In the genomic region with DNA sequence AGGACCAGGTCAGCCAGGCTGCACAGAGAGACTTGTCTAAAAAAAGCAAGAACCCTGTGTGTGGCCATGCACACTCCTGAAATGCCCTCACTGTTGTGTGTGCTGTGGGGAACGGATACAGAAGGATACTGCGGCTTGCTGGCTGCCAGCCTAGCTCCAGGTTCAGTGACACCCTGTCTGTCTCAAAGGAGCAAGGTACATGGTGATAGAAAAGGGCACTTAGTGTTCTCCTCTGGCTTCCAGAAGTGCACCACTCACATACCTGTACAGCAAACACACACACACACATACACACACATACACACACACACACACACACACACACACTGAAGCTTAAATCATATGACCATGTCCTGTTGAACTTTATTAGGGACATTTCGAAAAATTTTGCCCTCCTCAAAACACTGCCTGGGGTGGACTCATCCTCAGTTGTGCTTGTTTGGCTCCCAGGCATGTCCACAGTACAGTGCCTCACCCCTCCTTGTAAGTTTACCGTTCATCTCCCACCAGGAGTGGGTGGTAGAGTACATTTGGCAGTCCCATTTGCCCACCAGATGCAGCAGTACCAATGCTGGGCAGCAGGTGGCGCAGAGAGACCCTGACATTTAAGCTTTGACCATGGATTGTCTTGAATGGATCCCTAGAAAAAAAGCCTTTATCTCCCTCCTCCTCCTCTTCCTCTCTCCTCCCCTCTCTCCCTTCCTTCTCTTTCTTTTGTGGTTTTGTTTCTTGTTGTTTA, we compare ENCODE assay signal across 9 mouse cellular contexts. TPM values are rescaled to one million over a fixed set of nuclear protein-coding genes. Genes with fewer than 3 reads are reported as not detected.
DNase-seq lines count a peak whose midpoint lies in the region; ATAC-seq and TF ChIP-seq lines count a peak whose summit lies in the region.
"Had no signal": no experiment of that assay in that cellular context is flagged by ENCODE, and none has a peak within 500 bp of the region (broad histone marks: within the 10 kb centered on the region; RNA-seq: fewer than 3 reads in every experiment).

No protein-coding gene starts in this region.

- no peaks in the 10 kb centered on the region for H3K4me1 ChIP-seq in lung, adult 2 months (ENCODE audit: control insufficient read depth, insufficient read depth, low read length)

- ATAC-seq in activated CD4-positive, CD25-positive, alpha-beta regulatory T cell, adult 4 months, result peak; percentile 53
- ATAC-seq in granulocyte monocyte progenitor cell, adult 5-6 weeks (replicated peaks; ENCODE audit: poor library complexity, severe bottlenecking), result peak; percentile 86

- 32% methylated on average over 5 of the region's 5 CpGs for WGBS in lung, adult 2 months

- peak; percentile 82 for DNase-seq in CD4-positive helper T cell, adult 2 months (ENCODE audit: low read depth, low spot score)
- peak; percentile 90 for DNase-seq in embryo, embryonic 10 days (ENCODE audit: low spot score)
- DNase-seq in kidney, postnatal 14 days, result peak; percentile 87
- DNase-seq in lung, adult 2 months, result peak; percentile 86
- peak; percentile 90 for DNase-seq in retina, embryonic 14.5 days (ENCODE audit: low spot score)
- peak; percentile 85 to 90 for DNase-seq in thymus, postnatal 36 days

- H3K4me3 ChIP-seq in lung, adult 2 months (replicated peaks; ENCODE audit: extremely low read depth, low read depth, low read length), result no peak overlapping the region
- H3K4me3 ChIP-seq: limb, embryonic 12.5 days had no signal

- TF ChIP-seq CTCF in lung, adult 2 months (IDR thresholded peaks at IDR 0.05; ENCODE audit: insufficient read depth, low read length), result peak; percentile 98

- TF ChIP-seq POLR2A in lung, adult 2 months (IDR thresholded peaks at IDR 0.05; ENCODE audit: borderline replicate concordance, extremely low read depth, low read depth, low read length), result no peak

RNA-seq across cellular contexts. Expression of gene Acbd3, which starts 5.7 kb away (rescaled TPM):
- 10 to 100 TPM; 11.5 to 11.9 TPM for polyA plus RNA-seq in activated CD4-positive, CD25-positive, alpha-beta regulatory T cell, adult 4 months (2017; shearing (Covaris generic))
- total RNA-seq in granulocyte monocyte progenitor cell, adult 5-6 weeks (2014; fragmentation: Nextera tagmentation), result 23.5 and 26.5 TPM in 2 replicates
- 40.6 and 44.6 TPM in 2 replicates for total RNA-seq in granulocyte monocyte progenitor cell, adult 5-6 weeks (2017)
- 12.2 and 15.0 TPM in 2 replicates for polyA plus RNA-seq in lung, adult 2 months (2012; rRNA removed)

RNA-seq across cellular contexts. Expression of gene Mixl1, which starts 23.3 kb away (rescaled TPM):
- polyA plus RNA-seq in activated CD4-positive, CD25-positive, alpha-beta regulatory T cell, adult 4 months (2017; shearing (Covaris generic)), result not detected
- not detected in 2 replicates for total RNA-seq in granulocyte monocyte progenitor cell, adult 5-6 weeks (2014; fragmentation: Nextera tagmentation)
- total RNA-seq in granulocyte monocyte progenitor cell, adult 5-6 weeks (2017), result not detected in 2 replicates
- polyA plus RNA-seq in lung, adult 2 months (2012; rRNA removed), result not detected in 2 replicates
